7 mouse cellular contexts compared by ENCODE assay signal in the genomic region with DNA sequence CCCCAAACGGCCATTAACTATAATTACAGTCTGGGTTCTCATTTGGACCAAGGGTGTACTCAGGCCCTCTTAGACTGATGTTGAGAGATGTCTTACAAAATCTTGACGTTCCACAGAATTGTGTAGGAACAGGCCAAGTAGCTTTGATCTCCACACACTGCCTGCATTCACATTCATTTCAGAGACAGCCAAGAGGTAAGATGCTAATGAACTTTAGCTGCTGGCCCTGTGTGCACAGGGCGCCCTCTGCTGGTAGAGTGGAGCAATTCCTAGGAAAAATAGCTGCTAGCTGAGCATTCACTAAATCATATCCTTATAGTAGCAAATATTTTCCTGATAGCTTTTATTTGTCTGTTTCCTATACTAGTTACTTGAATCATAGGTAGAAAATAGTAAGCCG. TPM values are rescaled to one million over a fixed set of nuclear protein-coding genes. Genes with fewer than 3 reads are reported as not detected.
DNase-seq lines count a peak whose midpoint lies in the region; TF ChIP-seq lines count a peak whose summit lies in the region.

No protein-coding gene starts in this region.

- peak; percentile 98 for TF ChIP-seq CTCF in lung, adult 2 months (IDR thresholded peaks at IDR 0.05; ENCODE audit: insufficient read depth, low read length)

- TF ChIP-seq POLR2A in lung, adult 2 months (IDR thresholded peaks at IDR 0.05; ENCODE audit: borderline replicate concordance, extremely low read depth, low read depth, low read length): no peak

- no peaks in the 10 kb centered on the region for H3K4me1 ChIP-seq in lung, adult 2 months (ENCODE audit: control insufficient read depth, insufficient read depth, low read length)

- peak; percentile 51 to 58 for DNase-seq in CD8-positive naive resting alpha-beta T cell, adult 2 months (ENCODE audit: low read depth in 2 of 2, low spot score in 2 of 2)
- DNase-seq in T-cell, adult 2 months (ENCODE audit: low spot score): peak; percentile 60
- DNase-seq in cerebellum, postnatal 14 days: peak; percentile 84 to 86
- peak; percentile 11 to 16 for DNase-seq in gastrocnemius, adult 8-10 months (ENCODE audit: low spot score in 2 of 2)
- peak; percentile 64 to 81 for DNase-seq in kidney, postnatal 36 days
- DNase-seq in lung, adult 2 months: peak; percentile 53
- peak; percentile 42 for DNase-seq in right cerebral cortex, postnatal 25 days

- H3K4me3 ChIP-seq in lung, adult 2 months (replicated peaks; ENCODE audit: extremely low read depth, low read depth, low read length): no peak overlapping the region

- WGBS in lung, adult 2 months: 15% methylated on average over 4 of the region's 4 CpGs

RNA-seq across cellular contexts. Expression of gene Cemip2, which starts 30.8 kb away (rescaled TPM):
- total RNA-seq in gastrocnemius, adult 8-10 months (2022): 10 to 100 TPM in 3 of 4 experiments, 1 to 10 TPM in 1; 9.7 to 13.0 (median 11.2) TPM
- 33.8 and 37.1 TPM in 2 replicates for polyA plus RNA-seq in lung, adult 2 months (2012; rRNA removed)

Comparison
In these comparisons a context has a peak if more than half of its experiments do, and no peak if none do; other contexts are left out.
1. DNase-seq: peak in every context shown above with its lines; median percentile 85 in cerebellum, postnatal 14 days; 72 in kidney, postnatal 36 days; 60 in T-cell, adult 2 months; 54 in CD8-positive naive resting alpha-beta T cell, adult 2 months; 53 in lung, adult 2 months; 42 in right cerebral cortex, postnatal 25 days; 14 in gastrocnemius, adult 8-10 months.